Mouse (Mus musculus) forebrain, embryonic 14.5 days (tissue): ENCODE data around the gene Atp5mpl. TPM values are rescaled to one million over a fixed set of nuclear protein-coding genes. Genes with fewer than 3 reads are reported as not detected.
"Not testable (repeated sequence)": the region's sequence is repeated elsewhere in the genome, so short reads cannot be mapped to it uniquely, and the experiment has no call there.

ENCODE experiments used
- ATAC-seq: fragments of 200-750 bp; cut with Nextera tagmentation; 2 replicates; pipeline ENCODE4 v1.8.0; 2017; ENCODE audit warnings: mild to moderate bottlenecking, moderate library complexity
- DNase-seq: peaks from one replicate; pipeline ENCODE4 v3.0.0-alpha.2; 2015; ENCODE audit warnings: low spot score
- H3K27ac ChIP-seq: fragments of 300-500 bp; sonication (generic); 2 replicates; pipeline ENCODE4 v1.5.1; 2014; ENCODE audit warnings: low read depth, mild to moderate bottlenecking, control low read depth, low read length, moderate library complexity
- H3K27me3 ChIP-seq: fragments of 300-500 bp; sonication (generic); replicated peaks from 2 replicates; pipeline ENCODE4 v1.6.1; 2014; ENCODE audit warnings: low read length, control low read depth, mixed read lengths; ENCODE audit not compliant: control insufficient read depth, insufficient read depth
- H3K36me3 ChIP-seq: fragments of 300-500 bp; sonication (generic); 2 replicates; pipeline ENCODE4 v1.6.1; 2014; ENCODE audit warnings: low read length, control low read depth; ENCODE audit not compliant: control insufficient read depth, insufficient read depth
- H3K4me1 ChIP-seq: fragments of 300-500 bp; sonication (generic); 2 replicates; pipeline ENCODE4 v1.6.1; 2014; ENCODE audit warnings: antibody characterized with exemption, low read length, control low read depth; ENCODE audit not compliant: control insufficient read depth, insufficient read depth
- H3K4me2 ChIP-seq: fragments of 300-500 bp; sonication (generic); 2 replicates; pipeline ENCODE4 v1.6.1; 2014; ENCODE audit warnings: mild to moderate bottlenecking, control low read depth, low read length
- H3K4me3 ChIP-seq: fragments of 300-500 bp; sonication (generic); 2 replicates; pipeline ENCODE4 v1.5.1; 2014; ENCODE audit warnings: low read depth, low read length, control low read depth
- H3K9ac ChIP-seq: fragments of 300-500 bp; sonication (generic); 2 replicates; pipeline ENCODE4 v1.6.1; 2014; ENCODE audit warnings: mild to moderate bottlenecking, low read length, control low read depth, moderate library complexity
- H3K9me3 ChIP-seq: fragments of 300-500 bp; sonication (generic); replicated peaks from 2 replicates; pipeline ENCODE4 v1.6.1; 2016; ENCODE audit warnings: low read length, control low read depth, mixed read lengths; ENCODE audit not compliant: control insufficient read depth
- WGBS: fragments of 180-500 bp; shearing (Covaris S2); extraction: QIAGEN DNeasy Blood & Tissue Kit; methylation state at CpG from one replicate; pipeline ENCODE4 v1.1.7; 2014; 5-methylcytosine and 5-hydroxymethylcytosine counted together
- polyA plus RNA-seq: library from polyadenylated mRNA; unstranded; fragments of >200 nt; fragmentation: Nextera tagmentation; extraction: Ambion mirVana; gene quantifications from 2 replicates; pipeline ENCODE4 v1.2.1, GENCODE M21; 2014

Atp5mpl gene
- polyA plus RNA-seq, 1 experiment from 2014 or later: 784 TPM

DNA sequence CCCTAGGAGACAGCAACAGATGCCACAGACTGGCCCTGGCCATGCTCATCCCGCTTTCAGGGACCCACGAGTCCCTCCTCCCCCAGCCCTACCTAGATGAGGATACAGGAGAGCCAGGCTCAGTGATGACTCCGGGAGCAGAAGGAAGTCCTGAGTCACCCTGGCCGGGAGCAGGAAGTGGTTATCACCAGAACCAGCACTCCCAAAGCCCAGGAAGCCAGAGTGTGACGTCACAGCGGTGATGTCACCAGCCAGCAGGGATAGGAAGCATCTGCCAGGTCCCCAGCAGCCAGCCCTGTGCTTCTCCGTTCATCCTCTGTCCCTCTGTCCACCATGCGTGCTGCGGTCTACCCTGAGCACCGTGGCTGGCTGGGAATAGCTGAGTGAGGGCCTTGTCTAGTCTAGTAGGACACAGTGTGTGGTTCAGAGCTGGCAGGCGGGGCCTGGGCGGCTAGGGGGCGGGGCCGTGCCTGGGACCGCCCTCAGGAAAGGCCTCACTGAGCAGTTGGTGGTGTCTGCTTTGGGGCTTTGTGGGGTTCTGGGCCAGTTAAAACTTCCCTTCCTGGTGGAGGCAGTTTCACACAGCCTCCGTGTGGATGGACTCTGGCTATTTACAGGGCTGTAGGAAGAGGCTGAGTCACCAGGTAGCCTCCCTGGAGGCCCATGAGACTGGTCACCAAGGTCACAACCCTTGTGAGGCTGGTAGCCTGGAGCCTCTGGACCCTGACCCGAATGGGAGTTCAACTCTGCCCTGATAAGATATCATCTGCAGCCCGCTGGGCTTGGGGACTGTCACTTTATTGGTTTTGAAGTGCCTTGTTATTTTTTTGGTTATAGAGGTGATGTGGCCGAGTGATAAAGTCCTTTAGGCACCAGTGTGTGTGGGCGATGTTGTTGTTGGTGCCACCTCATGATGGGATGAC is 22.5 kb downstream of the Atp5mpl start:
- H3K4me2 ChIP-seq, H3K4me1 ChIP-seq, H3K9ac ChIP-seq, H3K27me3 ChIP-seq, H3K27ac ChIP-seq, H3K36me3 ChIP-seq, H3K9me3 ChIP-seq, H3K4me3 ChIP-seq, DNase-seq: not testable (repeated sequence)
- ATAC-seq: 0 out of 2 replicates have a peak, but pooled peaks have one; percentile 29
- WGBS: 82% methylated on average over 16 of the region's 20 CpGs

- ATAC-seq (no peak), DNase-seq (no peak)
- Histone ChIP-seq H3K36me3 (no peaks in the 10 kb centered on the region), H3K27ac (0 out of 2 replicates have a peak overlapping the region, but pooled peaks have one; percentile 9), H3K4me2 (no peak overlapping the region), H3K4me3 (no peak overlapping the region), H3K9ac (no peak overlapping the region), H3K4me1 (no peaks in the 10 kb centered on the region), H3K27me3 (no peaks in the 10 kb centered on the region), H3K9me3 (no peaks in the 10 kb centered on the region)
- WGBS: 54% methylated on average over 10 of the region's 10 CpGs
Measured at GRCm38 (mm10) chr12:111943421-111944064, 23.2 kb downstream of the Atp5mpl start.

GRCm38 (mm10) chr12:111938623-111939177 is 28.1 kb downstream of the Atp5mpl start:
- Histone ChIP-seq H3K27ac (no peak overlapping the region), H3K27me3 (no peaks in the 10 kb centered on the region), H3K4me2 (no peak overlapping the region), H3K4me1 (peaks cover 9% of the 10 kb centered on the region), H3K9me3 (no peaks in the 10 kb centered on the region), H3K36me3 (no peaks in the 10 kb centered on the region), H3K9ac (no peak overlapping the region), H3K4me3 (no peak overlapping the region)
- DNase-seq (no peak), ATAC-seq (no peak)
- WGBS: 78% methylated on average over 1 of the region's 1 CpGs

DNA sequence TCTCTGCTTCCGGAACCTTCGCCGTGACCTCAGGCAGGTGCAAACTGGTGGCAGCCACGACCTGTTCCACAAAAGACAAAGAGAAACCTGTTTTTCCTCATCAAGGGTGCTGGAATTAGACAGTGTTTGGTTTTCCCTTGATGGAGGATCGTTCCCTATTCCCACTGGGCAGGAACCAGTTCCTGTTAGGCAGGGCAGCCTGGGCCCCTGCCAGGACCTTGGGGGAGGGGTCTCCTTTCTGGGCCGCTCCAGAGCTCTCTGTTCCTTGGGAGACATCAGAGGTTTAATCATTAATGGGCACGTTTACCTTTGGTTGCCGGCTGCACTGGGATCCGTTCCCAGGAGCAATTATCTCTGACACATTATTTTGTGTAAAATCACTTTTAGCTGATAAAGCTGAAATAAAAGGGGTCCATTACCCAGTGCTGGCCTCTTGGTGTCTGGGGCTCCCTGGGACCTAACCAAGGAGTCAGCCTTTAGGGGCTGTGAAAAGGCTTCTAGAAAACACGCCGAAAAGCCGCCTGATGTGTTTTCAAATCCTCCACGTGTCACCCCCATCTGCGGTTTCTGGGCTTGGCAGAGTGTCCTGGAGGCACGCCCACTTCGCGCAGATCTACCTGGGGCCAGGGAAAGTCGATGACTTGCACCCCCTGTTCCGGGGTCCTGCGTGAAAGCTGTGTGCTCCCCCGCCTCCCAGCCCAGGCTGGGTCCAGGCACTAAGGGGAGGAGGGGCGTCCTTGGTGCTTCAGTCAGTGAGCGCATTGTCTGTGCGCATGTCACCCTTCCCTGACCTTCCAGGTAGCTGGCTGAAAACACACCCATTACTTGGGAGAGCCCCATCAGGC is 29.8 kb downstream of the Atp5mpl start:
- DNase-seq (peak; percentile 82), ATAC-seq (peak; percentile 64)
- Histone ChIP-seq H3K27me3 (no peaks in the 10 kb centered on the region), H3K4me2 (peak overlapping the region; percentile 9; the same call in 1 of the 2 replicates), H3K4me3 (no peak overlapping the region), H3K4me1 (peaks cover 9% of the 10 kb centered on the region), H3K36me3 (no peaks in the 10 kb centered on the region), H3K27ac (no peak overlapping the region; the same call in 1 of the 2 replicates), H3K9ac (no peak overlapping the region; the same call in 1 of the 2 replicates), H3K9me3 (no peaks in the 10 kb centered on the region)
- 26% methylated on average over 24 of the region's 24 CpGs for WGBS

GRCm38 (mm10) chr12:111933971-111934370 is 32.8 kb downstream of the Atp5mpl start:
- no peaks in the 10 kb centered on the region for H3K27me3 ChIP-seq
- ATAC-seq (no peak), DNase-seq (no peak)
- H3K36me3 ChIP-seq: no peaks in the 10 kb centered on the region
- peaks cover 9% of the 10 kb centered on the region for H3K4me1 ChIP-seq
- H3K9ac ChIP-seq: no peak overlapping the region
- no peak overlapping the region for H3K4me2 ChIP-seq
- H3K27ac ChIP-seq: no peak overlapping the region
- no peaks in the 10 kb centered on the region for H3K9me3 ChIP-seq
- WGBS: 75% methylated on average over 2 of the region's 2 CpGs
- H3K4me3 ChIP-seq: no peak overlapping the region

- no peaks in the 10 kb centered on the region for H3K27me3 ChIP-seq
- no peak overlapping the region for H3K4me2 ChIP-seq
- 60% methylated on average over 11 of the region's 11 CpGs for WGBS
- H3K4me3 ChIP-seq: no peak overlapping the region
- H3K9ac ChIP-seq: no peak overlapping the region
- ATAC-seq: no peak
- H3K27ac ChIP-seq: no peak overlapping the region
- peaks cover 9% of the 10 kb centered on the region for H3K4me1 ChIP-seq
- no peaks in the 10 kb centered on the region for H3K9me3 ChIP-seq
- H3K36me3 ChIP-seq: no peaks in the 10 kb centered on the region
- no peak for DNase-seq
Measured at GRCm38 (mm10) chr12:111933032-111933704, 33.6 kb downstream of the Atp5mpl start.

DNA sequence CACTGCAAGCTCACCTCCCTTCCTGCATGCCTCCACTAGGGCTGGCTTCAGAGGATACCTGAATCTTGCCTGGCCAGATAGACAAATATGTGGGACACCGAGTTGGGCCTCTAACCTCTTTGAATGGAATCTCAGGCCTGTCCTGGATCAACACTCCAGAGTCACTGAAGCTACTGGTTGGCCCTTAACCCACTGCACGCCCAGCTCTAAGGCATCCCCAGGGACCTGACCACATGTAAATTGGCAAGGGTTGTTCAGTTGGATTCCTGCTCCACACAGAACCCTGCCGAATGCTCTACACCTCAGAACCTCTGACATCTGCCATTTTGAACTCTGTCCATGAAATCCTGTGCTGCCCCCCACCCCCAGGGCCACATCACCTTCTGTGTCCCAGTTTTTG is 34.3 kb downstream of the Atp5mpl start:
- peaks cover 9% of the 10 kb centered on the region for H3K4me1 ChIP-seq
- 80% methylated on average over 3 of the region's 3 CpGs for WGBS
- H3K27ac ChIP-seq: no peak overlapping the region
- ATAC-seq (no peak), DNase-seq (no peak)
- H3K4me3 ChIP-seq: no peak overlapping the region
- H3K27me3 ChIP-seq: no peaks in the 10 kb centered on the region
- H3K9me3 ChIP-seq: no peaks in the 10 kb centered on the region
- no peaks in the 10 kb centered on the region for H3K36me3 ChIP-seq
- H3K4me2 ChIP-seq: no peak overlapping the region
- no peak overlapping the region for H3K9ac ChIP-seq

DNA sequence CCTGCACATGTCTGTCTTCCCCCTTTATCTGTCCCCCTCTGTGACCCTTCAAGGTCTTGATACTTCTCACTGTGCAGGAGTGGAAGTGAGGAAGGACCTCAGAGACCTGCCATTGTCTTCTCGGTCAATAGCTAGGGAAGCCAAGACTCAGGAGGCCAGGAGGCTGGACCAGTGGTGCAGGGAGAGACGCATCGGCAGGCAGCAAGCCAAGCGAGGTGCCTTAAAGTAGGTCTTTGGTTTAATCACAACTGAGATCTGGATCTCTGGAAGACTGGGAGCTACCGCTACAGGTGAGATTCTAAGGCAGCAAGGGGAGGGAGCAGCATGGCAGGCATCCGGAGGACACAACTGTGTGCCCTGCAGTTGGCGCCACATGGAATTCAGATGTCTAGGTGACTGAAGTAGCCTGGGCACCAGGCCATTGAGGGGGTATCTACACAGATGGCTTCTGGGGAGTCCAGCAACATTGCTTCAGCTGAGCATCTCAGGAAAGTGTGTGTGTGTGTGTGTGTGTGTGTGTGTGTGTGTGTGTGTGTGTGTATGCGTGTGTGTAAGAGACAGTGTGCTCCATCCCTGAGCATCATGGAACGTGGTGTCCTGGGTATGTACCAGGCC is 35.3 kb downstream of the Atp5mpl start:
- no peaks in the 10 kb centered on the region for H3K36me3 ChIP-seq
- no peak overlapping the region for H3K9ac ChIP-seq
- ATAC-seq (no peak), DNase-seq (no peak)
- H3K4me3 ChIP-seq: no peak overlapping the region
- H3K27ac ChIP-seq: no peak overlapping the region
- 87% methylated on average over 9 of the region's 9 CpGs for WGBS
- no peak overlapping the region for H3K4me2 ChIP-seq
- no peaks in the 10 kb centered on the region for H3K27me3 ChIP-seq
- peaks cover 7% of the 10 kb centered on the region; the same call in 1 of the 2 replicates for H3K4me1 ChIP-seq
- H3K9me3 ChIP-seq: no peaks in the 10 kb centered on the region
